Mouse (Mus musculus): ENCODE measurements around the gene Litaf. TPM values are rescaled to one million over a fixed set of nuclear protein-coding genes. Genes with fewer than 3 reads are reported as not detected.

Litaf gene
- total and polyA plus RNA-seq, 2 experiments from 2014 or later: 28.2 to 31.6 TPM

DNA sequence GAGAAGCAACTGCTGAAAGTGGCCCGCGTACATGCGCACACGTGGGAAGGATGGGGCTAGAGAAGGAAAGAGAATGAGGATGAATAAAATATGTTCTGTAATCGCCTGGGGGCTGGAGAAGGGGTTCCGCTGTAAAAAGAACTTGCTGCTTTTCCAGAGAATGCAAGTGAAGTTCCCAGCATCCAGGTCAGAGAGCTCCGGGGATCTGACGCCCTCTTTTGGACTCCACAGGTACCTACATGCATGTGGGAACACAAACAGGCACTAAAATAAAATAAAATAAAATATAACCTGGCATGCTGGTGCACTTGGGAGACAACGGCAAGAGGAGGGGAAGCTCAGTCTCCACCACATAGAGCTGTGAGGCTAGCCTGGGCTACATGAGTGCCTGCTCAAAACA is 67.7 kb downstream of the Litaf start:
- Histone ChIP-seq H3K4me1 (ENCODE audit: insufficient read depth, low read length) (no peaks in the 10 kb centered on the region), H3K4me3 (ENCODE audit: low read length) (no peak overlapping the region), H3K36me3 (ENCODE audit: insufficient read depth, low read length) (no peaks in the 10 kb centered on the region), H3K9me3 (ENCODE audit: low read length) (no peaks in the 10 kb centered on the region), H3K27ac (no peak overlapping the region), H3K4me2 (ENCODE audit: low read depth, low read length) (no peak overlapping the region), H3K9ac (replicated peaks; ENCODE audit: low read length) (no peak overlapping the region), H3K27me3 (ENCODE audit: insufficient read depth, low read length) (no peaks in the 10 kb centered on the region)
- DNase-seq (ENCODE audit: low spot score) (no peak), ATAC-seq (no peak)
- WGBS: 76% methylated on average over 9 of the region's 9 CpGs
- no peak for TF ChIP-seq CTCF (IDR thresholded peaks at IDR 0.05; ENCODE audit: low read depth)

DNA sequence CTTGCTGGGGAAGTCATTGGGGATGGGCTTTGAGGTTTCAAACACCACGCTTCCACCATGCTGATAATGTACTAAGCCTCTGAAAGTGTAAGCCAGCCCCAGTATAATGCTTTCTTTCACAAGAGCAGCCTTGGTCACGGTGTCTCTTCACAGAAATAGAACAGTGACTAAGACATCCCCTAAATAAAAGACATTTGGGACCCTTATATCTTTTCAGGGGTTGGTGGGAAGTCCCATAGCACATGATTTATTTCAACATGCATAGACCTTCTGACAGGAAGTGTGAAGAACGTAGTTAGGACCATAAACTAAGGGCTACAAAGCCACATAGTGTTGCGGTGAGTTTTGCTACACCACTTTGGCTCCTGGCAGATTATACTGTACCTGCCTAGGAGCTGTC is 69.4 kb downstream of the Litaf start:
- no peaks in the 10 kb centered on the region for H3K27me3 ChIP-seq (ENCODE audit: insufficient read depth, low read length)
- TF ChIP-seq CTCF (IDR thresholded peaks at IDR 0.05; ENCODE audit: low read depth): no peak
- H3K4me1 ChIP-seq (ENCODE audit: insufficient read depth, low read length): no peaks in the 10 kb centered on the region
- H3K9me3 ChIP-seq (ENCODE audit: low read length): no peaks in the 10 kb centered on the region
- no peak for DNase-seq (ENCODE audit: low spot score)
- H3K4me2 ChIP-seq (ENCODE audit: low read depth, low read length): no peak overlapping the region
- no peak overlapping the region for H3K9ac ChIP-seq (replicated peaks; ENCODE audit: low read length)
- 90% methylated on average over 4 of the region's 4 CpGs for WGBS
- no peak for ATAC-seq
- no peaks in the 10 kb centered on the region for H3K36me3 ChIP-seq (ENCODE audit: insufficient read depth, low read length)
- H3K27ac ChIP-seq: no peak overlapping the region
- no peak overlapping the region for H3K4me3 ChIP-seq (ENCODE audit: low read length)

GRCm38 (mm10) chr16:10993032-10993744 is 72.8 kb downstream of the Litaf start:
- no peaks in the 10 kb centered on the region for H3K9me3 ChIP-seq (ENCODE audit: low read length)

DNA sequence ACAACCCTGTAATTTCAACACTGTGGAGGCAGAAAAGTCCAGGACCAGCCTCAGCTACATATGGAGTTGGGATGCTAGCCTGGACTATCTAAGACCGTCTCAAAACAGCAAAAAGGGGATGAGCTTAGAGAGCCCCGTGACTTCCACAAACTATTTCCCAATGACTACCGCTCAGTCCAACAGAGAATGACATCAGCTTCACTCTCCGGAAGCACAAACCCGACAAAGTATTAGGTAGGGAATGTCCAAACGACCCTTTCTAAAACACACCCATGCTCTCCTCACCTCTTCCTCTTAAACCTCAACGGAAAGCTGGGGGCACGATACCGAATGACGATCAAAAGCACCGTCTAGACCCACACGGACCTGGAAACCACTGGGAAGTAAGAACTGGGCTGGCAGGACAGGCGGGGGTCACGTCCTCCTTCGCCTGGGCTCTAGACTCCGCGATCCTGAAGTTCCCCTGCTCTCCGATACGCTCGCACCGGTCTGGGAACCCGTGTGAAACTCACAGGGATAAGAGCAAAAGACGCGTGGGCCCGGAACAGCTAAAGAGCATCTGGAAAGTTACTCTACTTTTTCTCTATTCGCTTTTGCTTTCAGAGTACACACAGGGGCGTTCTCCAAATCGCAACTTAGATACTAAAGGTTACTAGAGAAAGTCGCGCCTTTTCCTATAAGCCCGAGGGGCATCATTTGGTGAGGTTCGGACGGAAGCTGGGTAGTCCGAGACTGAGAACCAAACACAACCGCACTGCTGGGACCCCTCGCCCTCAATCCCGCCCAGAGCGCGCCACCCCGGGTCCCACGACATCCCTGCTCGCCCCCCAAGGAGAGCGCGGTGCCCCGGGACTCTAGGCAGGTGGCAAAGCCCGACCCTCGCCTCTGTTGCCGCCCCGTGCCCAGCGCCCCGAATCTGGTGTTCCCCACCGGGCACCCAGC is 73.6 kb downstream of the Litaf start:
- no peak for TF ChIP-seq CTCF (IDR thresholded peaks at IDR 0.05; ENCODE audit: low read depth)
- H3K4me2 ChIP-seq (ENCODE audit: low read depth, low read length): peak overlapping the region; percentile 93
- no peaks in the 10 kb centered on the region for H3K4me1 ChIP-seq (ENCODE audit: insufficient read depth, low read length)
- 3% methylated on average over 52 of the region's 52 CpGs for WGBS
- ATAC-seq (peak; percentile 59), DNase-seq (ENCODE audit: low spot score) (peak; percentile 50)
- no peaks in the 10 kb centered on the region for H3K9me3 ChIP-seq (ENCODE audit: low read length)
- peak overlapping the region; percentile 68 for H3K9ac ChIP-seq (replicated peaks; ENCODE audit: low read length)
- no peaks in the 10 kb centered on the region for H3K36me3 ChIP-seq (ENCODE audit: insufficient read depth, low read length)
- H3K4me3 ChIP-seq (ENCODE audit: low read length): peak overlapping the region; percentile 63
- peak overlapping the region; percentile 74 for H3K27ac ChIP-seq
- no peaks in the 10 kb centered on the region for H3K27me3 ChIP-seq (ENCODE audit: insufficient read depth, low read length)

More at GRCm38 (mm10) chr16:10993032-10993744, 72.8 kb downstream of the Litaf start:
- Histone ChIP-seq H3K36me3 (ENCODE audit: insufficient read depth, low read length) (no peaks in the 10 kb centered on the region), H3K4me1 (ENCODE audit: insufficient read depth, low read length) (no peaks in the 10 kb centered on the region), H3K27ac (peak overlapping the region; percentile 74), H3K4me2 (ENCODE audit: low read depth, low read length) (peak overlapping the region; percentile 93), H3K4me3 (ENCODE audit: low read length) (peak overlapping the region; percentile 63), H3K27me3 (ENCODE audit: insufficient read depth, low read length) (no peaks in the 10 kb centered on the region), H3K9ac (replicated peaks; ENCODE audit: low read length) (peak overlapping the region; percentile 68)
- no peak for TF ChIP-seq CTCF (IDR thresholded peaks at IDR 0.05; ENCODE audit: low read depth)
- WGBS: 5% methylated on average over 34 of the region's 35 CpGs
- ATAC-seq (peak; percentile 93), DNase-seq (ENCODE audit: low spot score) (peak; percentile 89)

GRCm38 (mm10) chr16:10991737-10992089 is 74.2 kb downstream of the Litaf start:
- Histone ChIP-seq H3K4me3 (ENCODE audit: low read length) (peak overlapping the region; percentile 63), H3K4me1 (ENCODE audit: insufficient read depth, low read length) (no peaks in the 10 kb centered on the region), H3K9me3 (ENCODE audit: low read length) (no peaks in the 10 kb centered on the region), H3K4me2 (ENCODE audit: low read depth, low read length) (peak overlapping the region; percentile 93), H3K9ac (replicated peaks; ENCODE audit: low read length) (no peak overlapping the region), H3K36me3 (ENCODE audit: insufficient read depth, low read length) (no peaks in the 10 kb centered on the region), H3K27ac (no peak overlapping the region), H3K27me3 (ENCODE audit: insufficient read depth, low read length) (no peaks in the 10 kb centered on the region)
- DNase-seq (ENCODE audit: low spot score) (no peak), ATAC-seq (no peak)
- 65% methylated on average over 5 of the region's 5 CpGs for WGBS
- no peak for TF ChIP-seq CTCF (IDR thresholded peaks at IDR 0.05; ENCODE audit: low read depth)

DNA sequence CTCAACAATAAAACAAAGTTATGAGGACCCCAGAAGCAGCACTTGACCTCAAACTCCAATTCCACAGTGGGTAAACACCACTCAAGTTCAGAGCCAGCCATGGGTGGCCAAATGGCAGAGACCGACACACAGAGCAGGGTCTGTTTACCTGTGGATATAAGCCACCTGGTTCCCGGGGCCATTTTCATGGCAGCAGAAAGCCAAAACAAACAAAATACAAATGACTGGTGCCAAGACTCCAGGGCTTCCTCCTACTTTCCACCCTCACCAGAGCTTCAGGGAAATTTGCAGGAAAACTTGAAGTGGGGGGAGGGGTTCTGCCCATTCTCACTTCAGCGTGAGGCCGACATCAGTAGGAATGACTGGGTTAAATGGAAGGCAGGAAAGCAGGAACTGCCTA is 75.2 kb downstream of the Litaf start:
- TF ChIP-seq CTCF (IDR thresholded peaks at IDR 0.05; ENCODE audit: low read depth): no peak
- Histone ChIP-seq H3K9ac (replicated peaks; ENCODE audit: low read length) (no peak overlapping the region), H3K36me3 (ENCODE audit: insufficient read depth, low read length) (no peaks in the 10 kb centered on the region), H3K4me2 (ENCODE audit: low read depth, low read length) (no peak overlapping the region), H3K4me1 (ENCODE audit: insufficient read depth, low read length) (no peaks in the 10 kb centered on the region), H3K27ac (no peak overlapping the region), H3K4me3 (ENCODE audit: low read length) (no peak overlapping the region), H3K9me3 (ENCODE audit: low read length) (no peaks in the 10 kb centered on the region), H3K27me3 (ENCODE audit: insufficient read depth, low read length) (no peaks in the 10 kb centered on the region)
- DNase-seq (ENCODE audit: low spot score) (no peak), ATAC-seq (no peak)
- WGBS: 85% methylated on average over 4 of the region's 4 CpGs

Measured in hindbrain, postnatal 0 days (tissue).